Mouse (Mus musculus) urinary bladder, postnatal 0 days (tissue): ENCODE measurements around the gene Gzmk. TPM values are rescaled to one million over a fixed set of nuclear protein-coding genes. Genes with fewer than 3 reads are reported as not detected.

Source experiments
- polyA plus RNA-seq: library from polyadenylated mRNA; unstranded; fragments of >200 nt; fragmentation: Nextera tagmentation; extraction: Ambion mirVana; gene quantifications from 2 replicates; pipeline ENCODE4 v1.2.1, GENCODE M21; 2015

Gzmk gene
- 0.24 and 0.31 TPM in 2 replicates for polyA plus RNA-seq

DNA sequence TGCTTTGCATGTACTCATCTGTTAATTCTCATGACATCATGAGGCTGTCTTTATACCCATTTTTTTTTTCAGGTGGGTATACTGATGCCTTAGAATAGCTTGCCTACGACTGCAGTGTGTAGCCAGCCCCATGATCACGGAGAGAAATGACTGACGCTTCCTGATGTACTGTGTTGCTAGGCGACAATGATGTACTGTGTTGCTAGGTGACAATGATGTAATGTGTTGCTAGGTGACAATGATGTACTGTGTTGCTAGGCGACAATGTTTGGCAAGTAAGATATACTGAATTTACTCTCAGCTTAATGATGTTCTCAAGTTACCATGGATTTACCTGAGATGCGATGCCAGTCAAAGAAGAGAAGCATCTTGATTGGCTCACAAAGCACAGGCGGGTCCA is at the start of gene Gzmk:
Gene Gzmk (minus strand): TSS at position 98 of the 400 bp plus-strand sequence.

DNA sequence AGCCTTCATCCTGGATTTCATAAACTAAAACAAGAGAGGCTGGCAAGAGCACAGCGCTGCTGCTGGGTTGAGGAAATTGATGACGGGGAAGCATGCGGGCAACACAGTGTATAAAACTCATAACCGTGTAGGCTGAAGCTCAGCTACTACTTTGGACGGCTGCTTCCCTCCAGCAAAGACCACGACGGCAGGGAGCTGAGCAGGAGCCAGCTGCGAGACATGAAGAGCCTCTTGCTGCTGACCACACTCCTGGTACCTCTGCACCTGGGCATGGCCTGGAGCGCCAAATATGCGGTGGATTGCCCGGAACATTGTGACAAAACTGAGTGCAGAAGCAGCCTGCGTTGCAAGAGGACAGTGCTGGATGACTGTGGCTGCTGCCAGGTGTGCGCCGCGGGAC is 16.1 kb downstream of the Gzmk start, which contains the start of gene Esm1:
Gene Esm1 (plus strand): TSS at position 36 of the 400 bp plus-strand sequence.

Other genes starting within 250 kb of the Gzmk start
- 0.37 and 0.43 TPM in 2 replicates for gene Ccno, start 238.1 kb downstream of the Gzmk start, polyA plus RNA-seq
- gene Mcidas, start 232.1 kb downstream of the Gzmk start, polyA plus RNA-seq, result 0.22 and 0.31 TPM in 2 replicates
- not detected in 2 replicates for gene Cdc20b, start 190.8 kb downstream of the Gzmk start, polyA plus RNA-seq
- gene Gpx8, start 179.5 kb downstream of the Gzmk start, polyA plus RNA-seq, result 171 and 196 TPM in 2 replicates
- gene Gzma, start 124.9 kb downstream of the Gzmk start, polyA plus RNA-seq, result not detected in 2 replicates
- gene Esm1, start 16.2 kb downstream of the Gzmk start, polyA plus RNA-seq, result 0.63 and 1.2 TPM in 2 replicates
- gene BC067074, start 67.3 kb upstream of the Gzmk start, polyA plus RNA-seq, result 1.1 and 1.2 TPM in 2 replicates